Mouse (Mus musculus) adrenal gland, postnatal 14 days (tissue): ENCODE measurements around the gene Nr2f2. TPM values are rescaled to one million over a fixed set of nuclear protein-coding genes. Genes with fewer than 3 reads are reported as not detected.

Experiments
- DNase-seq: peaks from one replicate; pipeline ENCODE4 v3.0.0; 2021; ENCODE audit warnings: mixed read lengths
- long read RNA-seq, 2 experiments: library from polyadenylated mRNA; stranded (forward); transcript quantifications; one replicate each; pipeline ENCODE4 v2.0.0; 2021
- total RNA-seq: library from RNA; stranded (reverse); gene quantifications from 2 replicates; pipeline ENCODE4 v1.2.3, GENCODE M21; 2021

Nr2f2 gene
- total RNA-seq, result 91.5 and 106 TPM in 2 replicates
- long read RNA-seq, experiment 1, full-length matches to known transcripts, result 17 of 50 reads
- long read RNA-seq, experiment 1, partial matches to known transcripts, result 28 of 50 reads
- long read RNA-seq, experiment 1, other reads (novel, unspliced or antisense), result 5 of 50 reads
- long read RNA-seq, experiment 2, full-length matches to known transcripts, result 14 of 41 reads
- long read RNA-seq, experiment 2, partial matches to known transcripts, result 23 of 41 reads
- long read RNA-seq, experiment 2, other reads (novel, unspliced or antisense), result 4 of 41 reads

- DNase-seq, result no peak
These were observed at the start of gene Nr2f2 for GRCm38 (mm10) chr7:70365941-70366807. Gene Nr2f2, minus strand, starts transcription at chr7:70366735.

DNA sequence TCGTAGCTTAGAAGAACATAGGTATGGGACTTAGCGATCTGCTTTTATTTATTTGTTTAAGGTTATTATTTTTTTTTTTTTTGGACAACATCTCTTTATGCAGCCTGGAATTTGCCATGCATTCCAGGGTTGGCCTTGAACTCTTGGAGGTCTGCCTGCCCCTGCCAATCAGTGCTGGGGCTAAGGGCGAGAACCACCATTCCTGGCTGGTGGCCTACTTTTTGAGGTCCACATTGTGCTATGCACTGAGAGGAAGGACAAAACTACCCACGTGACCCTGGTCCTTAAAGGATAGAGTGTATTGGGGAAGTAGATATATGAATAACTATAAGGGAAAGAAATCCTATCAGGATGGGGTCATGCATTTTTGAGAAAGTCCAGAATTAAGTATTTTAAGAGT, 47.9 kb upstream of the Nr2f2 start:
- DNase-seq, result no peak

- DNase-seq, result no peak
These were observed 47.1 kb upstream of the Nr2f2 start for GRCm38 (mm10) chr7:70413646-70414045.

DNA sequence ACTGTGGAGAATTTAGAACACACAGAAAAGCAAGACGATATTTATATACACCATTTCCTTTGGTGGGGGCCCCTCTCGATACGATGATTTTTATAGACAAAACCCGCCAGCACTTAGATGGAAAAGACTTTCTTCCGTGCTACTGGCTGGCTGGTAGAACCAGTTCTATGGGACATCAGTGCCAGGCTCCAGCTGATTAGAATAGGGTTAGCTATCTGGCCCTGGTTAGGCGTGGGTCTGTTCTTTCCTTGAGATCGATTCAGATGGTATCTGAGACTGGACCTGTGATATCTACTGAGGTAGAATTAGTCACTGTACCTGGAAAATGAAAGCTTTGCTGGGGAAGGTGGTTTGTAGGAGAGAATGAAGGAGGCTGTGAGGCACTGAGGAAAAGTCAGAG, 46.4 kb upstream of the Nr2f2 start:
- no peak for DNase-seq

GRCm38 (mm10) chr7:70410350-70410749, 43.8 kb upstream of the Nr2f2 start:
- no peak for DNase-seq

DNA sequence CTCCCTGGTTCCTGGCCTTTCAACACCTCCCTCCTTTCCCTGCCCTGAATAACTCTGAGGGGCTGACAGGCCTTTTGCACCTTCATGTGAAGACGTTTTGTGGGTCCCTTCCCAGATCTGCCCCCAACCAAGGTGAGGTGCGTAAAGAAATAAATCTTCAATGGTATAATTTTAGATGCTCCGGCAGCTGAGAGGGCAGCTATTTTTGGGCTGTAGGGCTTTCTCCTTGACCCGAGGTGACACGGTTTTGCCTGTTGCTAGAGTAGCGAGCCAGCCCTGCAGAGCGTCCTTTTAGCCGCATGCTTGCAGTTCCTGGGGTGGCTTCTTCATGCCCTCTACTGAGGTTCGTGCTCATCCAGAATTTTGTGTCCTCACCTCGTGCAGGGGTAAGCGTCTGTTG, 43.4 kb upstream of the Nr2f2 start:
- no peak for DNase-seq

DNA sequence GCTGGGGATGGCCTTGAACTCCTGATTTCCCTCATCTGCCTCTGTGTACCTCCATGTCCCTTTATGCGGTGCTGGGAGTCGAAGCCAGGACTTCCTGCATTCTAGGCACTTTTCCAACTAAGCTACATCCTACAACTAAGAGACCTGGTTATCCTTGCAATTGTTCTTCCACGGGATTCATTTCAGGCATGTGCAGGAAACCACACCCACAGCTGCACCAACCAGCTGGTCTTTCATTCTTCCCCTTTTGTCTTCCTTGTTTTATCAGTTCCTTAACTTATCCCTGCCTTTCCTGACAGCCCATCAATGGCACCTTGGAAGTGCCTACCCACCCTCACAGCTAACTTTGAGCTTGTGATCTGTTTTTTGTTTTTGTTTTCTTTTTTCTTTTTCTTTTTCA, 42.3 kb upstream of the Nr2f2 start:
- DNase-seq, result no peak

DNA sequence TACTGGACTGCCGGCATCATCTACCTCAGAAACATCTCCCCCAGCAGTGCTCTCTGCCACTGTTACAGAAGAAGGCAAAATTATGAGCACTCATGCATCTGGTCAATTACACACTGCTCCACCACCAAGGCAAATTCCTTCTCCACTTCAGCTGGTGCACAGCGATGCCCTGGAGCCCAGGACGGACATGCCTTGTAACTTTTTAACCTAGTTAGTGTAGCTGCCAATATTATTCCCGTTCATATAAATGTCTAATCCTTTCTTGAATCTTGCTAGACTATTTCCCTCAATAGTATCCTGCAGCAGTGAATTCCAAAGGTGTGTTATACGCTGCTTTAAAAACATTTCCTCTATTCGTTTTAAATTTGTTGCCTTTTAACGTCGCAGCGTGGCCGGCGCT, 40.6 kb upstream of the Nr2f2 start:
- no peak for DNase-seq

DNA sequence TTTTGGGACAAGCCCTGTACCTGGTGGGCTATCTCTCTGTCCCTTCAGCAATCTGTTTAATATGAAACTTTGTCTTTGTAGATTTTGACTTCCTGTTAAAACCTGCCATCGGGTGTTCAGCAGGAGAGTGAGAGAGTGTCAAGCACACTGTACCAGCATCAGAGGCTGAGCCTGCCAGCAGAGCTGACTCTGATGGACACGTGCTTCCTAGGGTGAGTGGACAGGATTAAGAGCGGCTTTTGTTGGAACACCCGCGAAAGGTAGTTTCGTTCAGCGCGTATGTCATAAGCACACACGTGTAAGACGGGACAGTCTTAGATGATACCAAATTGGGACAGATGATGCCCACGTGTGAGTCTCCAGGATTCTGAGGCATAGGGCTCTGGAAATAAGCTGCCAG, 40.0 kb upstream of the Nr2f2 start:
- no peak for DNase-seq

DNA sequence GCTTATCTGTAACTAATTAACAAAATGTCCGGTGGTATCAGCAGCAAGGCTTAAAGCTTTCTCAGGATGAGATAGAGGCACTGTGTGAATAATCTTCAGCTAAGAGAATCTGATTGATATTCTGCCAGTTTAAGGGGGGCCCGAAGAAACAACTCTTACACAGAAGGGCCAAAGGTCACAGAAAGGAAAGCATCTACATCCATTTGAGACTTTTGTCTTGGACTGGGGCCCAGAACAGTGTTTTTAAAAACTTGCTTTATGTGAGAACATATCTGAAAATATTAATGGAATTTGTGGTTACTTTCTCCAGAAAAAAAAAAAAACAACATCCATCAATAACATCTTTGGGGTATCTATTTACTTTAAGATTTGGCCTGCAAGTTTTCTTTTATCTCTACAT, 38.9 kb upstream of the Nr2f2 start:
- no peak for DNase-seq

GRCm38 (mm10) chr7:70382828-70383227, 16.3 kb upstream of the Nr2f2 start:
- no peak for DNase-seq

- DNase-seq, result no peak
These were observed 15.1 kb upstream of the Nr2f2 start for GRCm38 (mm10) chr7:70381409-70382244.

- no peak for DNase-seq
These were observed 14.4 kb upstream of the Nr2f2 start for GRCm38 (mm10) chr7:70380943-70381342.

DNA sequence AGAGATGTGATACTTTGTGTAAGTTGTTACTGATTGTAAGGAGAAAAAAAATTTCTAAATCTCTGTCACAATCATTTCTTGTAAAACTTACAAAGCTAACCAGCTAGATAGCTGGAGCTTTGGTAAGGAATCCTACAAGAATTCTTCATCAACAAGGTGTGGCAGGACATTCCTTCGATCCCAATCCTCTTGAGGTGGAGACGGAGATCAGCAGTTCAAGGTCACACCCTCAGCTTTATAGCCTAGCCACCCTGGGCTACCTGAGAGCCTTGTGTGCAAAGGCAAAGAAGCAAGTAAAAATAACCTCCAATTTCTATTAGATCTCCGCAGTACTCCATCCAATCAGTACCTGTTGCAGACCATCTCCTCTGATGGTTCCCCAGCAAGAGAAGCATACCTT, 13.7 kb upstream of the Nr2f2 start:
- DNase-seq, result no peak

- no peak for DNase-seq
These were observed 4.2 kb upstream of the Nr2f2 start for GRCm38 (mm10) chr7:70370552-70371262.

- peak; percentile 51 for DNase-seq
These were observed 3.4 kb upstream of the Nr2f2 start for GRCm38 (mm10) chr7:70369731-70370551.

DNA sequence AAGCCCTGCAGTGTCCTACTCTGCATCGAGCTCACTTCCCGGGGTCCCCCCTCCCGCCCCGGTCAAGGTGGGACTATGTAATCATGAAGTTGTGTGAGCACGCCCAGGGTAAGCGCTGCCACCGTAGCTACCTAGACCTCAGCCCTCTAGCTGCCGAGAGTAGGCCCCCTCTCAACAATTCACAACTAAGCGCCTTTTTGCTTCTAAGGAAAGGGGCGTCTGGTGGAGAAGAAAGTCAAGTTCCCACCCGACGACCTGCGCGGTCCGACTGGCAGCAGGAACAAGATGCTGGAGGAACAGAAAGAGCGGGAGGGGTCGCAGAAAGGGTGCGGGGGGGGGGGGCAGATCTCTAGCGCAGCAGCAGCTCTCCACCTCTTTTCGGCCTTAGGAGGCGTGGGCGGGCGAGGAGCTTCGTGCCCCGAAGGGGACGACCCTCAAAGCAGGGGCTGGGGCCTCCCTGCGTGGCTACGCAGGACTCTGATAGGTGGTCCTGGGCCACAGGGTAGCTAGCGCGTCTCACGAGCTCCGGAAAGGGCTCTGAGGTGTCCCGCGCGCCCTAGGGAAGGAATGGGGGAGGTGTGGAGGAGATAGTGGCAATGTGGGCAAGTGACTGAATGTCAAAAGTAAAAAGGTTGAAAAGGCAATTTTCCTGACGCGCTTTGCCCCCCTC, 2.7 kb upstream of the Nr2f2 start:
- peak; percentile 41 for DNase-seq

GRCm38 (mm10) chr7:70368751-70369060, 2.2 kb upstream of the Nr2f2 start:
- DNase-seq, result no peak

GRCm38 (mm10) chr7:70368268-70368655, 1.7 kb upstream of the Nr2f2 start:
- DNase-seq, result no peak

- peak; percentile 25 for DNase-seq
These were observed 1.2 kb upstream of the Nr2f2 start for GRCm38 (mm10) chr7:70367591-70368267.

DNA sequence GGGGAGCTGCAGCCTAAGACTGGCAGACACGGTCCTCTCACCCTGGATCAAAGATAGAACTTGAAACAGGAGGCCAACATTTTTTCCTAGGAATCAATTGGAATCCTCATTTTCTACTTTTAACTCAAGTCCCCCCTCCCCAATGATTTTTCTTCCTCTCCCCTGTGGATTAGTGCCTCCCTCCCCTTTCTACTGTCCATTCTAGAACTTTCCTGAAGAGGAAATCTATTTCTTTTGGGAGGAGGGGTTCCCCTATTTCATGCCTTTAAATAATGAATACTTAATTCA, 217 bp upstream of the Nr2f2 start:
- no peak for DNase-seq
